Mouse (Mus musculus) stomach, postnatal 0 days (tissue): ENCODE data around the gene Zbtb20. TPM values are rescaled to one million over a fixed set of nuclear protein-coding genes. Genes with fewer than 3 reads are reported as not detected.

Source experiments
- ATAC-seq: fragments of 200-750 bp; cut with Nextera tagmentation; 2 replicates; pipeline ENCODE4 v1.8.0; 2017; ENCODE audit not compliant: low FRiP score, low TSS enrichment
- DNase-seq: peaks from one replicate; pipeline ENCODE4 v3.0.0-alpha.2; 2016; ENCODE audit warnings: low spot score
- H3K27ac ChIP-seq: fragments of 300-500 bp; sonication (generic); replicated peaks from 2 replicates; pipeline ENCODE4 v1.5.1; 2014; ENCODE audit warnings: mild to moderate bottlenecking, control low read depth
- H3K27me3 ChIP-seq: fragments of 300-500 bp; sonication (generic); 2 replicates; pipeline ENCODE4 v1.6.1; 2014; ENCODE audit warnings: low read length; ENCODE audit not compliant: control insufficient read depth, insufficient read depth
- H3K36me3 ChIP-seq: fragments of 300-500 bp; sonication (generic); 2 replicates; pipeline ENCODE4 v1.6.1; 2014; ENCODE audit warnings: low read length, mixed read lengths; ENCODE audit not compliant: control insufficient read depth, insufficient read depth
- H3K4me1 ChIP-seq: fragments of 300-500 bp; sonication (generic); replicated peaks from 2 replicates; pipeline ENCODE4 v1.6.1; 2014; ENCODE audit warnings: antibody characterized with exemption; ENCODE audit not compliant: control insufficient read depth, insufficient read depth
- H3K4me2 ChIP-seq: fragments of 300-500 bp; sonication (generic); replicated peaks from 2 replicates; pipeline ENCODE4 v1.6.1; 2014; ENCODE audit warnings: low read depth, mild to moderate bottlenecking, control low read depth, moderate library complexity
- H3K4me3 ChIP-seq: fragments of 300-500 bp; sonication (generic); 2 replicates; pipeline ENCODE4 v1.5.1; 2014; ENCODE audit warnings: low read depth, low read length, control low read depth
- H3K9ac ChIP-seq: fragments of 300-500 bp; sonication (generic); 2 replicates; pipeline ENCODE4 v1.6.1; 2014; ENCODE audit warnings: mild to moderate bottlenecking, low read length, control low read depth, mixed read lengths
- H3K9me3 ChIP-seq: fragments of 300-500 bp; sonication (generic); 2 replicates; pipeline ENCODE4 v1.6.1; 2016; ENCODE audit warnings: low read length; ENCODE audit not compliant: control insufficient read depth
- CTCF ChIP-seq: IDR thresholded peaks from 2 replicates; pipeline ENCODE4 v1.5.1; 2016; ENCODE audit warnings: antibody characterized with exemption, low read depth, mild to moderate bottlenecking, moderate library complexity
- EP300 ChIP-seq: optimal IDR thresholded peaks from 2 replicates; pipeline ENCODE3; 2016; ENCODE audit warnings: antibody characterized with exemption
- WGBS: fragments of 180-500 bp; shearing (Covaris S2); extraction: QIAGEN DNeasy Blood & Tissue Kit; methylation state at CpG from one replicate; pipeline ENCODE4 v1.1.7; 2014; 5-methylcytosine and 5-hydroxymethylcytosine counted together
- polyA plus RNA-seq: library from polyadenylated mRNA; unstranded; fragments of >200 nt; fragmentation: Nextera tagmentation; extraction: Ambion mirVana; gene quantifications from 2 replicates; pipeline ENCODE4 v1.2.1, GENCODE M21; 2015

Zbtb20 gene
- polyA plus RNA-seq, 1 experiment from 2014 or later = 15.7 TPM

GRCm38 (mm10) chr16:43465921-43466748 lies 590.5 kb downstream of the Zbtb20 start:
- Histone ChIP-seq H3K36me3 (no peaks in the 10 kb centered on the region), H3K9me3 (no peaks in the 10 kb centered on the region), H3K4me2 (no peak overlapping the region), H3K27me3 (no peaks in the 10 kb centered on the region), H3K27ac (0 out of 2 replicates have a peak overlapping the region, but pooled peaks have one; percentile 9), H3K9ac (no peak overlapping the region), H3K4me1 (no peaks in the 10 kb centered on the region), H3K4me3 (no peak overlapping the region)
- no peak for ATAC-seq
- TF ChIP-seq EP300 = no peak
- TF ChIP-seq CTCF = 0 out of 2 replicates have a peak, but pooled peaks have one; percentile 7
- 89% methylated on average over 9 of the region's 9 CpGs for WGBS
- DNase-seq = no peak

- DNase-seq (no peak), ATAC-seq (no peak)
- TF ChIP-seq CTCF (no peak), EP300 (no peak)
- Histone ChIP-seq H3K9me3 (no peaks in the 10 kb centered on the region), H3K27ac (no peak overlapping the region), H3K4me3 (no peak overlapping the region), H3K4me1 (no peaks in the 10 kb centered on the region), H3K4me2 (no peak overlapping the region), H3K27me3 (no peaks in the 10 kb centered on the region), H3K9ac (no peak overlapping the region), H3K36me3 (no peaks in the 10 kb centered on the region)
- 79% methylated on average over 2 of the region's 2 CpGs for WGBS
These were observed 591.0 kb downstream of the Zbtb20 start for GRCm38 (mm10) chr16:43466749-43467065.

GRCm38 (mm10) chr16:43471060-43471459 lies 595.4 kb downstream of the Zbtb20 start:
- DNase-seq (no peak), ATAC-seq (no peak)
- no peak overlapping the region for H3K4me3 ChIP-seq
- TF ChIP-seq EP300 (no peak), CTCF (no peak)
- H3K4me1 ChIP-seq = no peaks in the 10 kb centered on the region
- no peaks in the 10 kb centered on the region for H3K27me3 ChIP-seq
- H3K36me3 ChIP-seq = no peaks in the 10 kb centered on the region
- 85% methylated on average over 3 of the region's 3 CpGs for WGBS
- no peak overlapping the region for H3K27ac ChIP-seq
- H3K9ac ChIP-seq = no peak overlapping the region
- H3K4me2 ChIP-seq = no peak overlapping the region
- H3K9me3 ChIP-seq = no peaks in the 10 kb centered on the region

GRCm38 (mm10) chr16:43474941-43475728 lies 599.5 kb downstream of the Zbtb20 start:
- no peak for ATAC-seq
- H3K27me3 ChIP-seq = no peaks in the 10 kb centered on the region

GRCm38 (mm10) chr16:43476921-43477320 lies 601.2 kb downstream of the Zbtb20 start:
- no peaks in the 10 kb centered on the region for H3K27me3 ChIP-seq
- no peak overlapping the region; the same call in 1 of the 2 replicates for H3K27ac ChIP-seq
- H3K4me1 ChIP-seq = no peaks in the 10 kb centered on the region
- DNase-seq (no peak), ATAC-seq (no peak)
- H3K9me3 ChIP-seq = no peaks in the 10 kb centered on the region
- WGBS = 75% methylated on average over 3 of the region's 3 CpGs
- no peak overlapping the region for H3K9ac ChIP-seq
- H3K36me3 ChIP-seq = no peaks in the 10 kb centered on the region
- no peak overlapping the region for H3K4me2 ChIP-seq
- no peak overlapping the region for H3K4me3 ChIP-seq
- no peak for TF ChIP-seq EP300
- no peak for TF ChIP-seq CTCF

More at GRCm38 (mm10) chr16:43474941-43475728, 599.5 kb downstream of the Zbtb20 start:
- Histone ChIP-seq H3K9me3 (no peaks in the 10 kb centered on the region), H3K4me1 (no peaks in the 10 kb centered on the region), H3K9ac (no peak overlapping the region), H3K36me3 (no peaks in the 10 kb centered on the region), H3K4me3 (no peak overlapping the region), H3K27ac (no peak overlapping the region), H3K4me2 (no peak overlapping the region)
- TF ChIP-seq CTCF (no peak), EP300 (no peak)
- DNase-seq = no peak
- 73% methylated on average over 11 of the region's 11 CpGs for WGBS

- H3K27ac ChIP-seq = no peak overlapping the region
- no peaks in the 10 kb centered on the region for H3K9me3 ChIP-seq
- ATAC-seq (no peak), DNase-seq (no peak)
- no peak overlapping the region for H3K4me3 ChIP-seq
- no peaks in the 10 kb centered on the region for H3K4me1 ChIP-seq
- no peak overlapping the region for H3K4me2 ChIP-seq
- H3K36me3 ChIP-seq = no peaks in the 10 kb centered on the region
- no peak for TF ChIP-seq EP300
- no peak for TF ChIP-seq CTCF
- no peaks in the 10 kb centered on the region for H3K27me3 ChIP-seq
- WGBS = 83% methylated on average over 1 of the region's 1 CpGs
- H3K9ac ChIP-seq = no peak overlapping the region
These were observed 602.7 kb downstream of the Zbtb20 start for GRCm38 (mm10) chr16:43478352-43478751.
